Mouse (Mus musculus): ENCODE data around the gene Fam198b.
A peak's percentile ranks its signal among the peaks of the same experiment; 100 is the strongest.

Gene Fam198b

DNA sequence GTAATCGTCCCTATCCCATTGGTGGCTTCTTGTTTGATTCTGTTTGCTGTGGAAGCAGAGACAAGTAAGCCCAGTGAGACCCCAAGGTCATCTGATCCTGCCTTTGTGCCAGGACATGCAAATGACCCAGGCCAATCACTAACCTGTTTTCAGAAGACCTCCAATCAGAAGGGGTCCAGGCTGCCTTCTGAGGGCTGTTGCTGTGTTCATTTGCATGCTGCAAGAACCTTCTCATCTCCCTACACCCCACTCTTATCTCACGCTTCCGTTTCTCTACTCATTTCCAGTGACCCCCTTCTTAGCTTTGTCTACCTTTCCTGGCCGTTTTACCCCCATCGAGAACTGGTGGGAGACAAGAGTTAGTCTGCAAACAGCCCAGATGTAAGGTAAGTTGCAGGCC lies at the start of gene Fam198b:
Gene Fam198b (plus strand): TSS at position 229 of the 400 bp plus-strand sequence.
- no peak for DNase-seq

DNA sequence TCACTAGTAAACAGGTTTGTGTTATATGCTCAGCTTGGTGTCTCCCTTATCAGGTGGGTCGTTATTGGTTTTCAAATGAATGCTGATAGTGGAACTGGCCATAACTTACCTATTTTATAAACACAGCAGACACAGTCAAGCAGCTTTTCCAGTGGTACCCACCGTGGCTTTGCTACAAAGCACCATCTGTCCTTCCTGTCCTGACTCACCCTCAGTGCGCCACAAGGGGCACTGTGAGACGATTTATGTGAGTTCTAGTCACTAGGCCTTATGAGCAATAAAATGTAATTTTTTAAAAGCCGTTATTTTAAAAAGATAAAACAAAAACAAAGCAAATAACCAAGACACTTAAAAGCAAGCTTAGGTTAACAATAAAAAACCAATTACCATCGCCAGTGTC lies 45.6 kb upstream of the Fam198b start:
- DNase-seq = no peak

DNA sequence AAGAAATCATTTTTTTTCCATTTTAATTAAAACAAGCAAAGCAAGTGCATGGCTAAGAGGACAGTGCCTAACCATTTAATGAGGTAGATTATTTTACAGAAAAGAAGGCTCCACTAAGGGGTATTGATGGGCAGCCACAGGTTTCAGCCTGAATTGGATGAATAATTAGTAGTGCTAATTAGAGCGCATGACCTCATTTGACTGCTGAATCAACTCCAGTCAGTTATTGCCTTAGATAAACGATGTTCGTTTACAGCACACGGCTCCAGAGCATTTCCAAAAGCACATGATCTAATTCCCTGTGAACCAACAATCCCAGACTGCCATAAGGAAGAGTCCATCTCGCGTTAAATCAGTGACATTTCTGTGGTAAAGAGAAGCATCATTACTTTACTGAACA lies 42.9 kb upstream of the Fam198b start:
- DNase-seq = no peak

DNA sequence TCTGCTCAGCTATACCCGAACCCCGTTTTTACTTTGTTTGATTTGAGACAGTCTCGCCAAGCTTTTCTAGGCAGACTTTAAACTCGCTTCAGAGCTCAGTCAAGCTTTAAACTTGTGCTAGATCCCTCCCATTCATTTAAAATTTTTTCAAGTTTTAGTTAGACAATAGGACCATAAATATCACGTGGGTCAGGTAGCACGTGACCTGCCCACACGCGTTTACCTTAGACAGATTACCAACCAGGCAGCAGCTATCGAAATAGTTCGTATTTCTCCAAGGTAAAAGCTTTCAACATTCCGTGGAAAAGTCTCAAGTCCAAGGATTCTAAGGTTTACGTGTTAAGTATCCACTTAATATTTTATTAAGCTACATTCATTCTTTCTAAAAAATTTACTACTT lies 42.2 kb upstream of the Fam198b start:
- no peak for DNase-seq

DNA sequence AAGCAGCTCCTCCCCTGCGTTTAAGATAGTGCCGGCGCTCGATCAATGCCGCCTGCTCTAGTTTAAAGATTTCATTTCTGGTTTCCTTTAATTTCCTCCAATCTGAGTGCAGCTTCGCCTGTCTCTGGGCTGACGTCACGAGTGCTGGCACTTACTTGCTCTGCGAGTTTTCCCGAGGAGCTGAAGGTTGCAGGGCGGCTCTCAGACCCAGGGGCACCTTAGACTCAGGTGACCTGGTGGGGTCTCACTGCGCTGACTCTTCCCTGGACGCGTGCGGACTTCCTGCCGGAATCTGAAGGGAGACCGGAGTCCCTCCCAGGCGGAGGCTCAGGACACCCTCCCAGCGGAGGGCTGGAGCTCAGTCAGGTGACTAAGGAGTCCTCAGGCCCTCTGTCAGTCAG lies 41.7 kb upstream of the Fam198b start:
- DNase-seq = peak; percentile 53

DNA sequence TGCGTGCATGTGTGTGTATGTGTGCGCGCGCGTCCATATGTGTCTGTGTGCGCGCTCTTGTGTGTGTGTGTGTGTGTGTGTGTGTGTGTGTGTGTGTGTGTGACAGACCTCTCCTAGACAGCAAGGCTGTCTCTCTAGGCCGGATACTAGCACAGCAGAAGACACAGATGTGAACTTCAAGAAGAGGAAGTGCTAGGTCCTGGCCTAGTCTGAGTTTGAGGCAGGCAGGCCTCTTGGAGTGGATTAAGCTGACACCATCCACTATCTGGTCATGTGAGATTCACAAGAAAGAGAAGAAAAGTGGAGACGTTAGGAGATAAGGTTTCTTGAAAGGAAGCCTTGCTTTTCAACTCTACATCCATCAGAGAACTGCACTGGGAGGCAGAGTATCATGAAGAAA lies 40.3 kb upstream of the Fam198b start:
- no peak for DNase-seq

DNA sequence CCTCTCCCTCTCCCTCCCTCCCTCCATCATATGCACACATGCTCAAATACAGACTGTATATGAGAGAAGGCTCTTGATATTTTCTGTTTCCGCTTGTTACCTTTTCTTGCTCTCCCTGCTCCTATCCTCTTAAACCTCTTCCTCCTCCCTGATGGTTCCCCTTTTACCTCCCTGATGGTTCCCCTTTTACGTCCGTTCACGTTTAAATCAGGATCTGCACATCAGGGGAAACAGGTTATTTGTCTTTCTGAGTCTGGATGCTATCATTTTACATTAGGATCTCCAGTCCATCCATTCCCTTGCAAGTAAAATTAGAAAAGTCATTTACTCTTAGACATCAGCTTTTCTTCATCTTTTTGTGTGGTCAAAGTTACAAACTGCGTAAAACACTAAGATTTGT lies 37.7 kb upstream of the Fam198b start:
- no peak for DNase-seq

DNA sequence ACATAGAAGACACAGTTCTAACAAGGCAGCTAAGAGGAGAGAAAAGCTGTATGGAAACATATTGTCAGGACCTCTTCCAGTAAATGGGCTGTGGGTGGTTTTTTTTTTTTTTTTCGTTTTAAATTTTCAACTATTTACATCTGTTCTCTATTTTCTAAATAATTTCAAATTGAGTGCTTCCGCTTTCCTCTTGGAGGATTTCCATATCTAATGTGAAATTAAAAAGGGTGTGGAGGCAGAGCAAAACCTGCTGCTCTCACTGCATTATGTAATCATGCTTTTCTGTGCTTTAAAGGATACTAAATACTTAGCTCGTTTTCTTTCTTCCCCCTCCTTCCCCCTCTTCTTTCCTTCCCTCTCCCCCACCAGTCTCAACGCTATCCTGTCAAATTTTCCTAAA lies 35.5 kb upstream of the Fam198b start:
- no peak for DNase-seq

DNA sequence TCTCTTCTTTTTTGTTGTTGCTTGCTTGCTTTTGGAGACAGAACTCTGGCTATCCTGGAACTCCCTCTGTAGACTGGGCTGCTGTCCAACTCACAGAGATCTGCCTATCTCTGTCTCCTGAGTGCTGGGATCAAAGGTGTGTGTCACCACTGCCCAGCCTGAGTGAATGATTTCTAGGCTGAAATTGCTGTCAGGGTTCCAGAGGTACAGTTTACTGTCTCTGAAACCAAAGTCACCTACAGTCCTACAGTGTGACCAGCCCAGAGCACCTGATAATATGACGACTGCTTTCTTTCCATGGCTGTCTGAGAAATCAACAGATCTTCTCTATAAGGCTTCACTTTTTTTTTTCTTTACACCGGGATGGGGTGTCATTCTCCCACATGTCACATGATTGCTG lies 34.7 kb upstream of the Fam198b start:
- no peak for DNase-seq

DNA sequence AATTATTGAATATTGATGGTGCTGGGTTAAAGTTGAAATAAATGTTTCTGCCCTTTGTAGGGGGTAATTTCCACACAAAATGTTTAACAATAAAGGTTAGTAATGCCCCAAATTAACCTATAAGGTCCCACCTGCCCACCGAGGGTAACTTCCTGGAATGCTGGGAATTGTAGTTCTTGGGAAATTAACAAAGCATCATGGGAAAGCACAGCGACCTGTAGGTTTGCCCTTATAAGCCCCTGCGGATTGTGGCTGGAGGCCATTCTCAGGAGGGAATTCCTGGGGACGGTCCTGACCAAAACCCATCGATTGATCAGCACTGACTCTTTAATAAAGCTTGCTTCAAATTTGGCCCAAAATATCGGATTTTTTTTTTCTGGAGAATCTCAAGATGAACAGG lies 33.7 kb upstream of the Fam198b start:
- DNase-seq = no peak

DNA sequence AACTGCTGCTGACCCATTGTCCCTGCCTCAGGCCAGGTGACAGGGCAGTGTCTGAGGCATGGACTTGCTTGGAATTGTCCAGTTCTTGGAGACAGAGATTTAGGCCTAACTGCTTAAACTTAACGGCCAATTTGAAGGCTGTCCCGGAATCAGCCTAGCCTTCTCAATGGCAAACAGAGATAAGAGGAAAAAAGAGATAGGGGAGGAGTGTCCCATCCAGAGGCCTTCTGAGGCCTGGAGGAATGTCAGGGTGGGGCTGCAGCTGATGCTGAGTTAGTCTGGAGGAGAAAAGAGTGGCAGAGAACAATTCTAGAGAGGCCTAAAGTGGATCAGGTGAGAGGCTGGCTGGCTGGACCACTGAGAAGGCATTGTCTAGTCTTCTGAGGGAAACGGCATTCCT lies 32.2 kb upstream of the Fam198b start:
- no peak for DNase-seq

DNA sequence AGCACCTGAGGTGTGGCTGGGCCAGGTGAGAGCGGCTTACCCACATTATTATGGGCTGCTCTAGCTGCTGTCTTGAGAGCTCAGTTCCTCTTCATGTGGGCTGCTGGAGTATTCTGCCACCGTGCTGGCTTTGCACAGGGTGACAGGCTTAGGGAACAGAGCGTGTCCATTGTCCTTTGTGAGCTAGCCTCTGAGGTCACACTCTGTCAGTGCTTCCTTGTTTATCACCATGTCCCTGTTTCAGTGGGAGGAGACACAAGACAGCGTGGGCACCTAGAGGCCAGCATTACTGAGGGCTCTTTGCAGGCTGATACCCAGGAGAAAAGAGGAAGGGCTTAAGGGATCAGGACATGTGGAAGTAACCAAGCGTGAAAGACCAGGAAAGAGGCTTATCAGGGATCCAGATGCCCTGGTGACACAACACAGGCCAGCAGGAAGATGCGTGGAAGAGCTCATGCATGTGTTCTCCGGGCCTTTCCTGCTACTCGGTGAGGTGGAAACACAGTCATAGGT lies 31.6 kb upstream of the Fam198b start, which contains the start of gene Tmem144:
Gene Tmem144 (minus strand): TSS at position 120 of the 513 bp plus-strand sequence.
- DNase-seq = no peak

DNA sequence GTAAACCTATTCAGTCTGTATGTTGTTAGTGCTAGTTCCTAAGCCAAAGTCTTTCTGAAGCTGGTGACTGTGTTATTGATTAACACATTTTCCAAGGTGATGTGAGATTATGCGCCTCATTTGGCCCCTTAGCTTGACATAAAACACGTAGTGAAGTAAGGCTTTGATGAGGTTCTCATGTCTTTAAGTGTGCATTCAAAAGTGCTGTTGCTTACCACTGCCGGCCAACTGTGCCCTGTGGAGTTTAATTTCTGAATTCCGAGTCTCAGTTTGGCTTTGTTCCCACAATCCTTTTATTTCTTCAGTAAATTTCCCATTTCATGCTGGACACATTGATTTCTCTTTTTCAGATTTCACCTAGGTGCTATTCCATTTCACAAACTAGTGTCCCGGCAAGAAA lies 26.6 kb upstream of the Fam198b start:
- no peak for DNase-seq

DNA sequence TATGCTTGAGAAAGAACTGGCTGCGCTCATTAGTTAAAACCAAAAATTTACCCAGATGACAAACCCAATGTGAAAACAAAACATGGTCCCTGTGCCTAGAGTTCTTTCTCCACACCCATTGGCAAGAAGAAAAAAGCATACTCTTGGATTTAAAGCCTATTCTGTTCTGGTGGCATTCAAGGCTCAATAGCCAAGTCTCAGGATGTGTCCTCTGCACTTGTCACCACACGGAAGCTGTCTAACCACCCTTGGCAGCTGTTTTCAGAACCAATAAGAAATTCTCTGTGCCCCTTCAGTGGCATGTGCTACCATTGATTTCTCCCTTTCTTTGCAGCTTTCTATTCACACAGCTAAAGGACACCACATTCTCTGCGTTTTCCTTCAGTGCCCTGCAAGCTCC lies 26.1 kb upstream of the Fam198b start:
- no peak for DNase-seq

DNA sequence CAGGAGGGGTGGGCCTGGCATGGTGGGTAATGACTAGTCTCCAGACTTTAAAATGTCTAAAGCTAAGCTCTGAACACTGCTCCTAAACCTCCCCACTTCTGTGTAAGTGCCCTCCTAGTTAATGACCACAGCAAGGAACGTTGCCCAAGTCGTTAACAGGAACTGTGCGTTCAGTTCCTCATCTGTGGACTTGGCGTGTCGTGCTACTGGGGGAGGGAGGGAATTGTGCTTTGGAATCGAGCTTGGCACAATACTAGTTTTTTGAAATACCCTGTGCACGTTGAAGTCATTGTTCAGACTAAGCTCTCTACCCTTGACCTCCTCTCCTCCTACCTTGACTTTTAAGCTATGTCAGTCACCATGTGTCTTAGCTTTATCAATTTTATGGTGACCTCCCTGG lies 19.5 kb upstream of the Fam198b start:
- DNase-seq = no peak

DNA sequence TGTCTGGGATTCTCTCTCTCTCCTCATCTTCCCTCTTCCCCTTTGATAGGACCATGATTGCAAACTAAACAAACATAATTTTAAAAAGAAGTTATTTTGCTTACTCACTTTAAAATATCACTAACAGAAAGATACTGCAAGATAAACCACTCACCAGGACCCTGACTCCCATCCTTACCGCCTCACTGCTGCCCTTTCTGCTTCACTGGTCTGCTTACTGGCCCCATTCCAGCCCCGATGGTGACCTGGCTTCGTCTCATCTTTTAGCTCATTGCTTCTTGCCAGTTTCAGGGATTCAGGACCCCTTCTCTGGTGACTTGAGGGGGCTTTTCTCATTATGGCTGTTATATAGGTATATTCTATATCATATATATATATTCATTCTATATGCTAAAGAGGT lies 18.2 kb upstream of the Fam198b start:
- no peak for DNase-seq

DNA sequence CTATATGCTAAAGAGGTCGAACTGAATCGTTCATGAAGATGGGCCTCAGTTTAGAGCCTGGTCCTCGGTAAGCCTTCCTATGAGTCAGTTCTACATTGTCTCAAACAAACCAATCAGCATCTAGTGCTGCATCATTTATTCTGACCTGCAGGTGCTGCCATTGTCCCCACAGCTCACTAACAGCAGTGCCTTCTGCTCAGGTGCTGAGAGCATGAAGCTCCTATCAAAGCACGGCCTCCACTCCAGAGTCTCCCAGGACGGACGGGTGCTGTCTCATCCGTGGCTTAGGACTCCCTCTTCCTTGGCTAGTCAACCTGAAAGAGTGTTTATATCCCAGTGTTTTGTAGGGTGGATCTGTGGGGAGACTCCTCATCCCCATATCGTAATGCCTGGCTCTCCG lies 17.8 kb upstream of the Fam198b start:
- no peak for DNase-seq

DNA sequence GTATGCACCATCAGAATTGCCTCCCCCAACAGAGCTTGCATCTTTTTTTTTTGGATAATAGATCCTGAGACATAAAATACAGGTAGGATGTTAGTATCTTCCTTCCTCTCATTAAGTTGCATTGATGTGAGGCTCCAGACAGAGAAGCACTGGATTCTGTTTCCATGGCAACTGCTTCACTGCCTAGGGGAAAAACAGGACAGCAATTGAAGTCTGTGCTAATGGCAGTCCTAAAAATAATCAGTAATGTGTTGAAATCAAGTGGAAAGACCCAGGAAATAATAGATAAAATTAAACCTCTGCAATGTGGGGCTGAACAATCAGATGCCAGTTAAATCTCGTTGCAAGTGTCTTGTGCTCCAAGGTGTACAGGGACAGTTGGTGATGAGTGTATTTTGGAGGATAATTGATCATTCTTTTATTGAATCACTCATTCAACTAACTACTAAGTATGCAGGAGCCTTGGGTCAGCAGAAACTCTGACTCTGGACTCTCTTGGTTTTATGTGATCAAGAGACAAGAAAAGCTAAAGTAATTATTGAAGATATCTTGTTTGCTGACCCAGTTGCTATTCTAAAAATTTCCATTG lies 17.1 kb upstream of the Fam198b start:
- DNase-seq = no peak

DNA sequence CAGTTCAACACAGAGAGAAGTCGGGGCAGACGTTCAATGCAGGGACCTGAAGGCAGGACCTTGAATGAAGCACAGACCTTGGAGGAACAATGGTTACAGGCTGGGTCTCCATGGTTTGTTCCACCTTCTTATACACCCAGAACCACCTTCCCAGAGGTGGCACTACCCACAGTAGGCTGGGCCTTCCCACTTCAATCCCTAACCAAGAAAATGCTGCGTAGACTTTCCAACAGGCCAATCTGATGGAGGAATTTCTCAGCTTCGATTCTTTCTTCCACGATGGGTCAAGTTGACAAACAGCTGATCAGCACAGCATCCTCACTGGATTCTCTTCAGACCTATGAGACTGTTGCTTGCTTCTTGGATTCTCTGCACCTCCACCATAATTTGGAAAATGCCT lies 8.9 kb upstream of the Fam198b start:
- no peak for DNase-seq

DNA sequence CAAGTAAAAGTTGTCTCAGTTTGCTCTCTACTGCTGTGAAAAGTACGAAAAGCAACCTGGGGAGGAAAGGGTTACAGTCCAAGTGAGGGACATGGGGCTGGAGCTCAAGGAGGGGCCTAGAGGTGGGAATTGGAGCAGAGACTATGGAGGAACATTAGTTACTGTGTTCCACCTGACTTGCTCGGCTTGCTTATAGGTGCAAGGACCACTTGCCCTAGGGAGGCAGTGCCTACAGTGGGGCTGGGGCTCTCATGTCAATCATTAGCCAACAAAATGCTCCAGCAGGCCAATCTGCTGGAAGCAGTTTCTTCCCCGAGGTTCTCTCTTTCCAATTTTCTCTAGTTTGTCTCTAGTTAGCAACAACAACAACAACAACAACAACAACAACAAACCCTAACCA lies 6.0 kb upstream of the Fam198b start:
- no peak for DNase-seq

DNA sequence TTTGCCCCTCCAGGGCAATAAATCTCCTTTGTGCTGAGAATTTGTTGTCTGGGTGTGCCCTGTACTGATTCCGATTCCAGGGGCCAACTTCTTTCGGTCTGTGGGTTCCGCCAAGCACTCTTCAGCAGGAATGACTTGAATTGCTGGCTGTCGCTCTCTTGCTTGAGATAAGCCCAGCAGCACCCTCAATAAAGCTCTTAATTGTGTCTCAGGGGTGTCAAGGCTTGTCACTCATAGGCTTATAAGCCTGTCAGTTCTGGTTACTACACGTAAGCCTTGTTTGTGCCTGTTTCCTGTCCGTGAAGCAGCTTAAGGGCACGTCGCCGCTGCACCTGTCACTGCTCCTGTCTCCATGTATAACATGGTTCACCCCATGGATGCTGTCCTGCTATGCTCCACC lies 5.1 kb upstream of the Fam198b start:
- no peak for DNase-seq

DNA sequence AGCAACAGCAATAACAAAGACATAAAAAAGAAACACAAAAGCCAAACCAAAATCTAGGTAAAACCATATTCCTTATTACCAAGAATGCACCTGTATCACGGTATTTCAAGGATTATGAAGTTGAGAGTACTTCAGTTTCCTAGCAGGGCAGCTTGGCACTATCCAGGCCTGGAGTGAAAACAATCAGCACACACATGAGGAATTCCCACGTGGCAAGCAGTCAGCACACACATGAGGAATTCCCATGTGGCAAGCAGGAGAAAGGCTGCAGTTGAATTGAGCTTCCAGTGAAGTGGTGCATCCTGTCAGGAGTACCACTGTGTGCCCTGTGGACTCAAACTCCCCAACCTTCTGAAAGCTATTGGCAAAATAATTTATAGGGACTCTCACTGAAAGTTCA lies 2.7 kb upstream of the Fam198b start:
- DNase-seq = no peak

DNA sequence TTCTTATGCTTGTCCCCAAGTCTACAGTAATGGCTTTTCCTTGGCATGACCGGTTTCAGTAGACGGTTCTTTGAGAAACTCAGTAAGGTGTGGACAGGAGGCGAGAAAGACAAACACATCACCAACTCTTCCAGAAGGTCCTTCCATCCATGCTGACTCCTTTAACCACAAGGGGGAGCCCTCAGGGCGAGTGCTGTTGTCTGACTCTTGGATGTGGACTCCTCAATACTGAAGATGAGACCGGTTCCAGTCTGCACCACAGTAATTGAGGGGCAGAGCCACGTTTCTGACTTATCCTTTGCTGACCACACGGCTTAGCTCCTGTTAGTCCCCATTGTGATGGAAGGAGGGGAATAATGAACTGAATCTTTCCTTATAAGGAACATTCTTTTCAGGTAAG lies 1.2 kb upstream of the Fam198b start:
- DNase-seq = peak; percentile 47

DNA sequence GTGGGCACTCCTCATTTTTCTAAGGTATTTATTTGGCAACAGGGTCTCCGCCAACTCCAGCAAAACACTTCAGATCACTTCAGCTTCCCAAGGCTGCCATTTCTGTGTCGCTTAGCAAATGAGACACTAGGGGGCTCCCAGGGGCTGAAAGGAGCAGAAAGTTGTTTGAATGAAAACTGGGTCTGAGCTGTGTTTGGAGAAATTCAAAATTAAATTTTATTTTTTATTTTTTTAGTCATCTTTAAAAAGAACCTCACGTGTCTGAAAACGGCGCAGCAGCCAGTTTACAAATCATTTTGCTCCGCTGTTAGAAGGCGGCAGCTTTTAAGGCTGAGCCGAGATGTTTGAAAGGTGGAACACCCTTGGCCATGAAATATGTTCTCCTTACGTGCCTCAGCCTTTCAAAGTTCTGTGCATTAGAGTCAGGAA lies 442 bp downstream of the Fam198b start:
- DNase-seq = peak; percentile 78

DNA sequence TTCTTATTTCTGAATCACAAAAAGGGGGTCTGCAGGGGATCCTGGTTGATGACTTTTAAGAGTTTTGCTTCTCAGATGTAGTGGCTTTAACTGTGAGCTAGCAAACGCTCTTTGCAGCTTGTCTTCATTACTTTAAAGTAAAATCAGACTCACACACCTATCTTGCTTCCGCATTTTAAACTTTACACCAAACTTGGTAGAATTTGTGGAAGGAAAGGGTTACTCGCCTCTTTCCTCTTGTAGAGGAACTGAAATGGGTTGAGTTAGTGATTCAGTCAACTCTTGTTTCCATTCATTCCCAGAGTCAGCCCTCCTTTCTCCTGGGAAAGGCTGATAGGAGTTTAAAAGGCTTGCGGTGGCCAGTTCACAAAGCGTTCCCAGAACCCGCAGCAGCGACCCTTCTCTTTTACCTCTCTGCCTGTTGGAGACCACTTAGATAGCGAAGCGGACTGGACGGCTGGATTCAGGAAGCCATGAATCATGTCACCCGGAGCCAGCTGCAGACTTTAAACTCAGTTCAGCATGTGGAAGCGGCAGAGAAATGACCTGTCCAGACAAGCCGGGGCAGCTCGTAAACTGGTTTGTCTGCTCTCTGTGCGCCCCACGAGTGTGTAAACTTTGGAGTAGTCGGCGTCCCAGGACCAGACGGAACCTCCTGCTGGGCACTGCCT lies 1.5 kb downstream of the Fam198b start:
- DNase-seq = no peak
